Mouse (Mus musculus): ENCODE measurements around the gene Fndc3a.

Gene Fndc3a

DNA sequence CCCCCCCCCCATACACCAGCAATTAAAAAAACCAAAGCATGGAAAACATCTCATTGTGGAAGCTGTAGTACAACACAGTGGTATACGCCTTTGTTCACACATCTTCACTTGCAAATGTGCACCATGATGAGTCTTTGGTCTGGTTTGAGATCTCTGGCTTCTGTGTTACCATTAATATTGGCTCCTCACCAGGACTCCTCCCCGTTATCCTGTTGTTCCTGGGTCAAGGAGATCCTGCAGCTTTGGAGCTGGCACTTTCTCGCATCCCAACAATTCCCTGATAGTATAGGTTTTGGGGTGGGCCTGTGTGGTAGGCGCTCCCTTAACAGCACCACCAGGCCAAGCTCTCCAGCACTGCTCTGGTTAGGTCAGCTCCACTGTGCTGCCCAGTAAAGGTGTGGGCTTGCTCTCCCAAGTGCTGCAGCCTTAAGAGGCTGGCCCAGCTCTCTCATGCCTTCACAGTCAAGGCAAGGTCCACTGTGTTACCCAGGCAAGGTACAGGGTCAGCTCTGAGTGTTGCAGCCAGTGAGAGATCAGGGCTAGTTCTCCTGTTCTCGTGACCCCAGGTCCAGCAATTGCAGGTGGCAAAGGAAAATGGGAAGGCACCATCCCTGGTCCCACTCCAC, 173.3 kb downstream of the Fndc3a start:
- in situ Hi-C loops (cut with MboI, MseI), result no loop called here

DNA sequence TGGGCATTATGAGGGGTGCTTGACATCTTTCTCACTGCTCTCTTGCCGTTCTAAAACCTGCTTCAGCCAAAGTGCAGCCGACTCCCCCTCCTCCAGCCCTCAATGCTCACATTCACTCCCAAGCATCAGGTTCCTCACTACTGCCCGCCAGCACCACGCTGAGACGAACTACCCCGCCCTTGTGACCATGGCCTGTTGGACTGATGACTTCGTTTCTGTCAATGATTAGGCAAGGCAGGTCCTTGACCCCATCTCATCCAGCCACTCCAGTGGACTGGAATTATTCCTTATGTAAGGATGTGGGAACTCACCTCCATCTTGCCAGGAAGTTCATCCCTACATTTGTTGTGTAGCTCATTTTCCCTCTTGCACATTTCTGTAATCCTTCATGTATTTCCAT, 175.9 kb downstream of the Fndc3a start:
- in situ Hi-C loops (cut with MboI, MseI), result no loop called here

DNA sequence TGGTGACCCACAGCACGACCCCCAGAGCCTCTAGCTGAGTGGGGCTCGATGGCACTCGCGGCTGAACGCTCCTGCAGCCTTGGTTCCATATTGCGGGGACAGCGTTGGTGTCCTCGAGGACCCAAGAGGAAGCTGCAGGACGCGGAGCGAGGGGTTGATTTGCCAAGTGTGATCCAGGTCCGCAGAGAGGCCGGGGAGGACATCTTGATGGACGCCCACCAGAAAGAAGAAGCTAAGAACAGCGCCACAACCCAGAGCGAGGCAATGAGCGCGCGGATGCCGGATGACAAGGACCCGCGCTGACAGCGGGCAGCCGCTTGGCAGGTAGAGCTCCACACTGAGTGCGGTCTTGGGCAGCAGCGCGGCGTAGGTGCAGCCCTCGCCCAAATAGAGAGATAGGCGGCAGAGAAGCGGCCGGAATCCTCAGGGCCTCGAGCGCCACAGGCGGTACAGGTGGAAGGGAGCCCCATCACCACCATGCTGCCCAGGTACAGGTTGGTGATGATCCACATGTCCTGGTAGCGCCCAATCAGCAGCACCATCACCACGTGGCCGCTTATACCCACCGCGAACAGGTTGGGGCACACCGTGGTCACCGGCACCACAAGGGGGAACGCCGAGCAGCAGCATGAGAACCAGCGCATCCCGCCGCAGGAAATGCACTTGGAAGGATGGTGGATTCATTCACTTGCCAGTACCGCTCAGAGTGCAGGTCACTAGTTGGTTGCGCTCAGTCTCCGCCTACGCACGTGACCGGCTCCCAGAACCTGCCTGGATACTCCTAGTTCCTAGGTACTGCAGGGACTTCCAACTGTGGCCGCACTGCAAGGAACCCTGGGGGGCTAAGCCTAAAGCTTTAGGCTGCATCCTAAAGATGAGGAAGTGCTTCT, 177.5 kb downstream of the Fndc3a start:
- in situ Hi-C loops (cut with MboI, MseI), result no loop called here

DNA sequence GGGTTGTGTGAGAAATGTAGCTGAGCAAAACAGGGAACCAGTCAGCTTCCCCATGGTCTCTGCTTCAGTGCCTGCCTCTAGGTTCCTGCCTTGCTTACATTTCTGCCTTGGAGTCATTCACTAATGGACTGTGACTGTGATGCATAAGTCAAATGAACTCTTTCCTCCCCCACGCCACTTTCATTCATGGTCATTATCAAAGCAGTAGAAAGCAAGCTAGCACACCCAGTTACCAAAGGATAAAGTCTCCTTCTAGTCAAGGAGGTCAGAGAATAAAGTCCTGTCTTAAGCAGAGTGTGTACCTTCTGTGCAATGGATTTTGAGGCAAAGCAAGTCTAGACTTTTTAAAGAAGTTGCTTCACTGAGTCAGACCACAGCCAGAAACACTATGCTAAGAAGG, 182.7 kb downstream of the Fndc3a start:
- in situ Hi-C loops (cut with MboI, MseI), result no loop called here

DNA sequence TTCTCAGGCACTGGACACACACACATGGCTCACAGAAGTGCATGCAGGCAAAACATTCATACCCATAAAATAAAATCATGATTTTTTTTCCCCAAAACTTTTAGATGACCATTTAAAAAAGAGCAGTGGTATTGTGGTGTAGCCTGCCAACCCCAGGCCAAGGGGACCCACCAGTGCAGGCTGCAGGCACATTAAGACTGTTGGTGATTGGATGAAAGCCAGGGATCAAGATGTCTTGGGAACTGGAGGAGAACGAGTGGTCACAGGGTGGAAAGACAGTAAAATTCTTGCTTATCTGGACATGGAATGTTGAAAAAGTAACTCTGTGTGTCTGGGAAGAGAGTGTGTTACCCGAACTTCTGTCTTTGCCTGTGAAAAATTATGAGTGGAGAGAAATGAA, 190.2 kb downstream of the Fndc3a start:
- in situ Hi-C loops (cut with MboI, MseI), result no loop called here

DNA sequence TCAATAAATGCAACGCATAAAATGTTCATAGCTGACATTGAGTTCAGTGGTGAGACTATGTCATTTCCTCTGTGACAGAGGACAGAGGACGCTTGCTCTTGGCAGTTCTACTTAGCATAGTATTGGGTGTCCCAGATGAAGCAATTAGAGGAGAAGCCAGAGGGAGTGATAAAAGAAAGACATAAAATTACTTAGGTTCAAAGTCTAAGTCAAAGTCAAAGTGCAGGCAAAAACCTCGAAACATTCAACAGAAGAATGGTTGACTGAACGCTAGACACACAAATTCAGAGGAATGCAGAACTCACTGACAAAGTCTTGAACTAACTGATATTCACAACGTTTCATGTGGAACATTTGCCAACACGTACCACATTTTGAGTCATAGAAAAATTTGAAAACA, 191.0 kb downstream of the Fndc3a start:
- in situ Hi-C loops (cut with MboI, MseI), result no loop called here

DNA sequence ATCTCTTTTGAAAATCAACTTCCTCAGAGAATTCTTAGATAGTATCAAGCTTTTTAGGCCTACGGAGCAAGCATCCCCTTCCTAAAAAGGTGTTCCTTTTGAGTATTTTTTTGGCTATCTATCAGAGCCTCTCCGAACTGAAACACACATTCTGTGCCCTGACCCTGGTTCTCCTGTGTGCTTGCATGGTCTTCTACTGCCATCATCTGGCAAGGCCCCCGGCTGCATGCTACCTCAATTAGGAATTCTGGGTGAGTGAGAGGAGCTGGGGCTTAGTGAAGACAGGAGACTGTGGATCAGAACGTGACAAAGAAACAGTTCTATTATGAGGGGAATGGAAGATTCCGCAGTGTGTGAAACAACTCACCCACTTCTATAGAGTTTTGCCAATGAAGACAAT, 193.4 kb downstream of the Fndc3a start:
- in situ Hi-C loops (cut with MboI, MseI), result no loop called here

DNA sequence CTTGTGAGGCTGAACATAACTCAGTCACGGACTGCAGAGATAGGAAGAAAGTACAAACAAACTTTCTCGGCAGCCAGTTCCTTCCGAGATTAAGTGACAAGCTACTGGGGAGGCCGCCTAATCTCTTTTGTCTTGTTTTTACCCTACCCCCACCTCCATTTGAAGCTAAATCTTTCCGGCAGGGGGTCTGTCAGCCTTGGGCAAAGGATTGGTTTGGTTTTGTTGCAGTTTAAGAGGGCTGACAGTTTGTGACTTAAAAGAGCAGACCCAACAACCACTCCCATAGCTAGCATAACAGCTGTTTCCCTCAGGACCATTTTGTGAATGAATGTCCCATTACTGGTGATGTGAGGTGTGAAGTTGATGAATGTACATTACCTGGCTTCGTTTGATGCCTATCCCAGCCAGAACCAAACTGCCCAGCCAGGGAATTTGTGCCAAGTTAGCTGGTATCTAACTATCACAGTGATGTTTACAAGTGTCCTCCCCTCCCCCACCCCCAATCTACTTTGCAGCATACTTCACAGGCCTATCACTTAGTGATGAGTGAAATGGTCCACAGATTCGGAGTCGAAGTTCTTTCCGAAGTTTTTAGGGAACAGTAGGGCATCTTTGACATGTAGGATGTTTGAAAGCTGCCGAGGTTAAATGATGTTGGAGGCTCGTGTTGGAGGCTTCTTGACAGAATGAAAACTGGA, 202.9 kb downstream of the Fndc3a start:
- in situ Hi-C loops (cut with MboI, MseI), result no loop called here

DNA sequence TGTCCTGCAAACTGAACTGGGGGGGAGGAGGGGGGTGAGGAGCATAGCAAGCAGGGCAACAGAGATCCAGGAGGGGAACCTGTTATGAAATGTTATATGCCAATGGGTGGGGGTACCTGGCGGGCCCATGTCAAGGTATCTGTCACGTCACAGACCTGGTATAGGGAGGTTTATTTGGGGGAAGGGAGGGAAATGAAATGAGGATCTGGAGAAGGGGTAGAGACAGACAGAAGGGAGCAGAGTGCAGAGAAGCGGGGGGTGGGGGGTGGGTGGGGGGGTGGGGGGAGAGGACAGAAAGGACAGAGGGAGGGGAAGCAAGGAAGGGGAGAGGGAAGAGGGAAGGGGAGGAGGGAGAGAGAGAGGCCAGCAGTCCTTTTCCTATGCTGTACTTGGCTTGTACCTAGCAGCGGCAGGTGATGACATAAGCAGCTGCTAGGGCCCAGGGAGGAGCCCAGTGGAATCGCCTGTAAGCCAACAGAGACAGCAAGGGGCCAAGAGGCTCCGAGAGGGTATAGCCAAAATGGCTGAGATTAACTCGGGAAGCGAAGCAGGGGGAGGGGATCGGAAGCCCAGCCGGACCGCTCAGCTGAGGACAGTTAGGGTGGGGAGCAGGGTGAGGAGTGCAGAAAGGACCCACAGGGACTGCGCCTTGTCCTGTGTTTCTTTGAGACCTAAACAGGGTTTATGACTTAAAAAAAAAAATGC, 203.6 kb downstream of the Fndc3a start:
- in situ Hi-C loops (cut with MboI, MseI), result no loop called here

DNA sequence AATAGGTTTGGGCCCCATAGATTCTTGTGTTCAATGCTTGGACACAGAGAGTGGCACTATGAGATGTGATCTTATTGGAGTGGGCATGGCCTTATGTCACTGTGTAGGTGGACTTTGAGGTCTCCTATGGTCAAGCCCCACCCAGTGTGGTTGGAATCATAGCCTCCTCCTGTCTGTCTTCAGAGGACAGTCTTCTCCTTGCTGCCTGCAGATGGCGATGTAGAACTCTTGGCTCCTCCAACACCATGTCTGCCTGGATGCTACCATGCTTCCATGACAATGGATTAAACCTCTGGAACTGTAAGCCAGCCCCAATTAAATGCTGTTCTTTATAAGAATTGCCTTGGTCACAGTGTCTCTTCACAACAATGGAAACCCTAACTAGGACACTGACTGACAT, 204.8 kb downstream of the Fndc3a start:
- in situ Hi-C loops (cut with MboI, MseI), result no loop called here

DNA sequence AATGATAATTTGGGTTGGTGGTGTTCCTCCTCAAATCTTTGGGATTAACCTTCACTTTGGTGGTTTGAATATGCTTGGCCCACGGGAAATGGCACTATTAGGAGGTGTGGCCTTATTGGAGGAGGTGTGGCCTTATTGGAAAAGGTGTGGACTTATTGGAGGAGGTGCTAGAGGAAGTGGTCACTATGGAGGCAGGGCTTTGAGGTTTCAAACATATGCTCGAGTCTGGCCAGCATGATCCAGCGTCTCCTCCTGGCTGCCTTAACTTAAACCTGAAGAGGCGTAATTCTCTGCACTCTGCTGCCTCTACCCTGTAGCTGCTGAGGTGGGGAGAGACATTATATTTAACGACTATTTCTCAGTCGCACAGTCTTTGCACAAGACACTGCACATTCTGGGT, 206.6 kb downstream of the Fndc3a start:
- in situ Hi-C loops (cut with MboI, MseI), result no loop called here

DNA sequence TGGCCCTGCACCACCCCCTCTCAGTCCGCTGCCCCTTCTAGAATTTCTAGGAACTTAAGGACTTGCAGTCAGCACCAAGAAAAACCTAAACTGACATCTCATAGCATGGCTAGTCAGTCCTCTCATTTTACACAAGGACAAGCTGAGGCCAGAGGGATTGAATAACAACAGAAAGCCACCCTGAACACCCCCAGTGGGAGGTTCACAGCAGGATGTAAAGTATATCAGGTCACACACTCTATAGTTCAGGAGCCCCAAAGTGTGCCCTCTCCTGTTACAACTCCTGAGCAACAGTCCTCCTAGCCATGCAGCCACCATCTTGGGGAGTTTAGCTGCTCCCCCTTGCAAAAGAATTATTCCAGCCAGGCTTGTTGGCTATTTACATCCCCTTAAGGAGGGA, 216.0 kb downstream of the Fndc3a start:
- in situ Hi-C loops (cut with MboI, MseI), result no loop called here

DNA sequence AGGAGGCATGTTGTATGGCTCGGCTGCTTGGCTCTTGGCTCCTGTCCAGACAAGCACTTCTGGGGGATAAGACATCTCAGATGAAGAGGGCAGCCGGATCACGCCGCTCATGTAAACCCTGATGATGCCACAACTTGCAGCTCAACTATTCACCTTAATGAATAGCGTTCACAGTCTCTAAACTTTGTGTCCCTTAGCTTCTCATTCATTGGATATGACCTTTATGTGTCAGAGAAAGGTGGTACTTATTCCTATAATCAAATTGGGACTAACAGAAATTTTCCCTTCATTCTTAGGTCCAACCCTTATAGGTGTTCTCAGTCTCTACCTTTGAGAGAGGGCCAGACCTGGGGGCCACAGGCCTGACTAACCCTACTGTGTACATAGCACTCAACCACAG, 218.1 kb downstream of the Fndc3a start, which contains the start of gene Gm9195:
Gene Gm9195 (minus strand): TSS at position 101 of the 400 bp plus-strand sequence.
- in situ Hi-C loops (cut with MboI, MseI), result no loop called here

DNA sequence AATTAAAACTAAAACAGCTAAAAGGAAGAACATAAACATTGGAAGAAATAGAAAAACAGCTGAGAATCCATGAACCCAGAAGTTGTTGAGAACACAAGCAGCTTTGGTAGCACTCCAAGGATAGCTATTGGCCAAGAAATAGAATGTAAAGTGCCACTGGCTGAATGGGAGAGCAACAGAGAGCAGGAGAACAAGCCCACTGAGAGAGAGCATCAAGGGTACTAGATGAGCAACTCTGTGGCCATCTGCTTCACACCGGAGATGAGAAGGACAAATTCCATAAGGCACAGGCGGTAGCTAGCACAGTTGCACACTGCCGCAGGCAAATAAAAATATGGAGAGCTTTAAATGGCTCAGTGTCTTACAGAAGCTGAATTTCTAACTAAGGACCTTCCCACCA, 219.4 kb downstream of the Fndc3a start:
- in situ Hi-C loops (cut with MboI, MseI), result no loop called here

Data from regulatory T cell (primary cell).